ENCODE assay signal across 9 mouse cellular contexts in the genomic region with DNA sequence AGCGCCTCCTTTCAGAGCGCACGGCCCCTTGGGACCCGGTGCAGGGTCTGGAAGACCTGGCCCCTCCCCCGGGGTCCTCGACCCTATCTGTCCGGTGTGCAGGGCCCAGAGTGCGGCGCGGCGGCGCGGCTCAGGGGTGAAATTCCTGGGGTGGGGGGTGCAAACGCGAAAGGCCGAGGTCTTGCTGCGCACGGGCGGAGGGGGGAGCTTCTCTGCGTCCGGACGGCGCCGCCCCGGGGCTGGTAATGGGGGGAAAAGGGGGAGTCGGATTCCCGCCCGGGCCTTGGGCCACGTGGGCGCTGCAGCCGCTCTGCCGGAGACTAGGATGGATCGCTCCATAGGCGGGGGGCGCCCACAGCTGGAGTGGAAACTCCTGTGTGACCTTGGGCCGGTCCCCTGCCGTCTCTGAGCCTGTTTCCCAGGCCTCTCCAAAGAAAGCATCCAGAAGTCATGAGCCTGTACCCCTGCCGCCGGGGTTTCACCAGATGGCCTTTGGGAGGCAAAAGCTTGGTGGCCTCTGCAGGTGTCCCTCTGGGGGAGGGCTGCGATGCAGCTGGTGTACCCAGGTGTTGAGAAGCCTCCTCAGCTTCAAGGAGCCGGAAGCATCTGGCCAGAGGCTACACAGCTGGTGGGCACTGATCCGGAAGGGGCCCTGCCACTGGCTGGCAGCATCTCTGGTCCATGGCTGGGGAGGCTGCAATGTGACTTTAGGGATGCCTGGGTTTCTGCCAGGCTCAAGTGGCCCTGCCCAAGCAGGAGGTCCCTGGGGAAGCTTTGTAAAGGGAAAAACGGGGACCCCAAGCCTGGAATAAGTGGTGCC. TPM values are rescaled to one million over a fixed set of nuclear protein-coding genes. Genes with fewer than 3 reads are reported as not detected.
A peak's percentile ranks its signal among the peaks of the same experiment; 100 is the strongest.
DNase-seq lines count a peak whose midpoint lies in the region; ATAC-seq and TF ChIP-seq lines count a peak whose summit lies in the region.
"Had no signal": no experiment of that assay in that cellular context is flagged by ENCODE, and none has a peak within 500 bp of the region (broad histone marks: within the 10 kb centered on the region; RNA-seq: fewer than 3 reads in every experiment).

No protein-coding gene starts in this region.

- H3K4me2 ChIP-seq in intestine, embryonic 15.5 days (replicated peaks), result peak overlapping the region; percentile 96
- H3K4me2 ChIP-seq in midbrain, postnatal 0 days (ENCODE audit: low read depth, low read length, poor library complexity, severe bottlenecking), result peak overlapping the region; percentile 66

- no peak overlapping the region for H3K27ac ChIP-seq in spleen, adult 2 months (ENCODE audit: insufficient read depth, low read length)
- H3K27ac ChIP-seq in intestine, embryonic 15.5 days, result peak overlapping the region; percentile 93
- H3K27ac ChIP-seq in midbrain, postnatal 0 days (ENCODE audit: low read depth, low read length), result peak overlapping the region; percentile 65
- no peak overlapping the region for H3K27ac ChIP-seq in thymus, adult 2 months (ENCODE audit: control insufficient read depth, insufficient read depth, low read length)
- H3K27ac ChIP-seq: macrophage had no signal

- H3K4me3 ChIP-seq in spleen, adult 2 months (ENCODE audit: extremely low read depth, insufficient read depth, insufficient read length), result peak overlapping the region; percentile 42; the same call in 1 of the 2 replicates
- H3K4me3 ChIP-seq in intestine, embryonic 15.5 days (replicated peaks), result peak overlapping the region; percentile 90
- peak overlapping the region; percentile 92 for H3K4me3 ChIP-seq in midbrain, postnatal 0 days (ENCODE audit: low read depth, low read length)
- H3K4me3 ChIP-seq in thymus, adult 2 months (ENCODE audit: control insufficient read depth, insufficient read depth, low read length), result peak overlapping the region; percentile 18; the same call in 1 of the 2 replicates

- no peak for TF ChIP-seq CTCF in spleen, adult 2 months (IDR thresholded peaks at IDR 0.05; ENCODE audit: extremely low read depth, insufficient read depth, insufficient read length, insufficient replicate concordance)
- TF ChIP-seq CTCF in midbrain, postnatal 0 days (IDR thresholded peaks at IDR 0.05), result 0 out of 2 replicates have a peak, but pooled peaks have one; percentile 1
- no peak for TF ChIP-seq CTCF in thymus, adult 2 months (IDR thresholded peaks at IDR 0.05; ENCODE audit: borderline replicate concordance, control insufficient read depth, extremely low read depth, insufficient read depth, low read length, poor library complexity)

- no peak for TF ChIP-seq POLR2A in spleen, adult 2 months (IDR thresholded peaks at IDR 0.05; ENCODE audit: low read depth, low read length)
- no peak for TF ChIP-seq POLR2A in thymus, adult 2 months (IDR thresholded peaks at IDR 0.05; ENCODE audit: control insufficient read depth, extremely low read depth, insufficient read depth, low read length, poor library complexity)

- H3K9ac ChIP-seq in intestine, embryonic 15.5 days, result peak overlapping the region; percentile 84
- H3K9ac ChIP-seq in midbrain, postnatal 0 days (replicated peaks; ENCODE audit: low read length, poor library complexity, severe bottlenecking), result peak overlapping the region; percentile 97

- intact Hi-C loops in gastrocnemius, postnatal 36 days (cut with DNase I), result loop anchor here (5.0 kb wide), 1 partner anchor 38 kb away; no protein-coding TSS in a partner anchor

- WGBS in spleen, adult 2 months, result 3% methylated on average over 43 of the region's 43 CpGs
- WGBS in intestine, embryonic 15.5 days, result 2% methylated on average over 43 of the region's 43 CpGs
- 2% methylated on average over 30 of the region's 43 CpGs for WGBS in midbrain, postnatal 0 days
- 3% methylated on average over 43 of the region's 43 CpGs for WGBS in thymus, adult 2 months

- H3K4me1 ChIP-seq in spleen, adult 2 months (ENCODE audit: control insufficient read depth, insufficient read depth, insufficient read length), result peaks cover 12% of the 10 kb centered on the region
- H3K4me1 ChIP-seq in intestine, embryonic 15.5 days (replicated peaks), result peaks cover 32% of the 10 kb centered on the region
- H3K4me1 ChIP-seq in midbrain, postnatal 0 days (ENCODE audit: insufficient read depth, low read length), result peaks cover 7% of the 10 kb centered on the region
- peaks cover 25% of the 10 kb centered on the region for H3K4me1 ChIP-seq in thymus, adult 2 months (replicated peaks; ENCODE audit: control insufficient read depth, insufficient read depth, low read length)

- H3K36me3 ChIP-seq in spleen, adult 2 months (ENCODE audit: control insufficient read depth, insufficient read depth, low read length), result peaks cover 7% of the 10 kb centered on the region
- peaks cover 18% of the 10 kb centered on the region for H3K36me3 ChIP-seq in intestine, embryonic 15.5 days
- H3K36me3 ChIP-seq in midbrain, postnatal 0 days (ENCODE audit: insufficient read depth, low read length), result peaks cover 38% of the 10 kb centered on the region
- peaks cover 10% of the 10 kb centered on the region for H3K36me3 ChIP-seq in thymus, adult 2 months (ENCODE audit: control insufficient read depth, insufficient read depth, low read length)

- ATAC-seq in intestine, embryonic 15.5 days, result peak; percentile 77
- peak; percentile 36 for ATAC-seq in midbrain, postnatal 0 days (ENCODE audit: low FRiP score)

- H3K27me3 ChIP-seq in spleen, adult 2 months (ENCODE audit: control insufficient read depth, insufficient read depth, low read length), result peaks cover 19% of the 10 kb centered on the region
- no peaks in the 10 kb centered on the region for H3K27me3 ChIP-seq in intestine, embryonic 15.5 days (replicated peaks)
- H3K27me3 ChIP-seq in midbrain, postnatal 0 days (ENCODE audit: insufficient read depth, low read length), result no peaks in the 10 kb centered on the region
- peaks cover 19% of the 10 kb centered on the region for H3K27me3 ChIP-seq in thymus, adult 2 months (ENCODE audit: control insufficient read depth, insufficient read depth, low read length)

- no peak for DNase-seq in spleen, adult 2 months (ENCODE audit: low read depth in 1 of 2, low spot score in 2 of 2)
- no peak for DNase-seq in spleen, postnatal 10 days (ENCODE audit: low spot score in 2 of 2)
- DNase-seq in embryo, embryonic 10 days (ENCODE audit: low spot score), result peak; percentile 75
- peak; percentile 63 to 70 for DNase-seq in gastrocnemius, postnatal 36 days
- peak; percentile 68 for DNase-seq in liver
- peak; percentile 62 for DNase-seq in midbrain, postnatal 0 days (ENCODE audit: low spot score)
- peak; percentile 37 for DNase-seq in thymus, adult 2 months

- no peaks in the 10 kb centered on the region for H3K9me3 ChIP-seq in intestine, embryonic 15.5 days
- H3K9me3 ChIP-seq in midbrain, postnatal 0 days (ENCODE audit: low read length), result no peaks in the 10 kb centered on the region

RNA-seq across cellular contexts. Expression of a gene that starts 1.4 kb away (rescaled TPM):
- 3.7 and 4.7 TPM in 2 replicates for polyA plus RNA-seq in spleen, adult 2 months (2012; rRNA removed)
- total RNA-seq in gastrocnemius, postnatal 36 days (2021), result 100 to 1,000 TPM in 1 of 2 experiments, 10 to 100 TPM in 1; 98.5 to 111 TPM
- 13.0 and 14.0 TPM in 2 replicates for polyA plus RNA-seq in intestine, embryonic 15.5 days (2015; fragmentation: Nextera tagmentation; extraction: Ambion mirVana)
- total RNA-seq in midbrain, postnatal 0 days (2014; rRNA removed), result 55.4 and 59.7 TPM in 2 replicates
- polyA plus RNA-seq in midbrain, postnatal 0 days (2015; fragmentation: Nextera tagmentation; extraction: Ambion mirVana), result 21.3 and 22.8 TPM in 2 replicates
- polyA plus RNA-seq in thymus, adult 2 months (2012; rRNA removed), result 6.9 and 12.2 TPM in 2 replicates

RNA-seq across cellular contexts. Expression of a gene that starts 16.9 kb away (rescaled TPM):
- polyA plus RNA-seq in spleen, adult 2 months (2012; rRNA removed), result not detected in 2 replicates
- 100 to 1,000 TPM; 113 to 117 TPM for total RNA-seq in gastrocnemius, postnatal 36 days (2021)
- polyA plus RNA-seq in intestine, embryonic 15.5 days (2015; fragmentation: Nextera tagmentation; extraction: Ambion mirVana), result 0.29 and 0.39 TPM in 2 replicates
- 1.3 and 1.7 TPM in 2 replicates for total RNA-seq in midbrain, postnatal 0 days (2014; rRNA removed)
- polyA plus RNA-seq in midbrain, postnatal 0 days (2015; fragmentation: Nextera tagmentation; extraction: Ambion mirVana), result 2.9 and 3.2 TPM in 2 replicates
- polyA plus RNA-seq in thymus, adult 2 months (2012; rRNA removed), result 0.89 and 0.93 TPM in 2 replicates
- polyA plus RNA-seq: macrophage had no signal

RNA-seq across cellular contexts. Expression of a gene that starts 31.8 kb away (rescaled TPM):
- polyA plus RNA-seq in spleen, adult 2 months (2012; rRNA removed), result 0.19 TPM in 1 of 2 replicates, not detected in the other
- 100 to 1,000 TPM; 157 to 170 TPM for total RNA-seq in gastrocnemius, postnatal 36 days (2021)
- polyA plus RNA-seq in intestine, embryonic 15.5 days (2015; fragmentation: Nextera tagmentation; extraction: Ambion mirVana), result 1.1 and 1.5 TPM in 2 replicates
- 1.2 and 1.5 TPM in 2 replicates for total RNA-seq in midbrain, postnatal 0 days (2014; rRNA removed)
- polyA plus RNA-seq in midbrain, postnatal 0 days (2015; fragmentation: Nextera tagmentation; extraction: Ambion mirVana), result 0.64 and 0.99 TPM in 2 replicates
- 1.1 and 12.5 TPM in 2 replicates for polyA plus RNA-seq in thymus, adult 2 months (2012; rRNA removed)
- polyA plus RNA-seq: macrophage had no signal

RNA-seq across cellular contexts. Expression of a gene that starts 41.5 kb away (rescaled TPM):
- 36.6 and 38.7 TPM in 2 replicates for polyA plus RNA-seq in spleen, adult 2 months (2012; rRNA removed)
- total RNA-seq in gastrocnemius, postnatal 36 days (2021), result 10 to 100 TPM; 27.4 to 31.6 TPM
- 57.9 and 62.6 TPM in 2 replicates for polyA plus RNA-seq in intestine, embryonic 15.5 days (2015; fragmentation: Nextera tagmentation; extraction: Ambion mirVana)
- 71.4 and 112 TPM in 2 replicates for total RNA-seq in midbrain, postnatal 0 days (2014; rRNA removed)
- 42.1 and 50.7 TPM in 2 replicates for polyA plus RNA-seq in midbrain, postnatal 0 days (2015; fragmentation: Nextera tagmentation; extraction: Ambion mirVana)
- 93.3 and 95.4 TPM in 2 replicates for polyA plus RNA-seq in thymus, adult 2 months (2012; rRNA removed)

RNA-seq across cellular contexts. Expression of a gene that starts 50.4 kb away (rescaled TPM):
- 5.8 and 10.4 TPM in 2 replicates for polyA plus RNA-seq in spleen, adult 2 months (2012; rRNA removed)
- total RNA-seq in gastrocnemius, postnatal 36 days (2021), result 100 to 1,000 TPM in 1 of 2 experiments, 10 to 100 TPM in 1; 95.2 to 104 TPM
- polyA plus RNA-seq in intestine, embryonic 15.5 days (2015; fragmentation: Nextera tagmentation; extraction: Ambion mirVana), result 141 and 147 TPM in 2 replicates
- total RNA-seq in midbrain, postnatal 0 days (2014; rRNA removed), result 51.4 and 59.6 TPM in 2 replicates
- polyA plus RNA-seq in midbrain, postnatal 0 days (2015; fragmentation: Nextera tagmentation; extraction: Ambion mirVana), result 204 and 218 TPM in 2 replicates
- polyA plus RNA-seq in thymus, adult 2 months (2012; rRNA removed), result 18.2 and 28.4 TPM in 2 replicates

Comparison
In these comparisons a context has a peak if more than half of its experiments do, and no peak if none do; other contexts are left out.
1. DNase-seq: peak in embryo, embryonic 10 days (single experiment), gastrocnemius, postnatal 36 days (2 of 2), liver (single experiment), midbrain, postnatal 0 days (single experiment) and thymus, adult 2 months (single experiment); none in spleen, adult 2 months (0 of 2) and spleen, postnatal 10 days (0 of 2).
2. H3K27ac ChIP-seq: peak in intestine, embryonic 15.5 days (single experiment) and midbrain, postnatal 0 days (single experiment); none in spleen, adult 2 months (single experiment) and thymus, adult 2 months (single experiment).
3. H3K4me3 ChIP-seq: peak in every context shown above with its lines; median percentile 92 in midbrain, postnatal 0 days; 90 in intestine, embryonic 15.5 days; 42 in spleen, adult 2 months; 18 in thymus, adult 2 months.